Mouse (Mus musculus): ENCODE measurements at regions not wholly inside any gene's neighbourhood (a gene's known extent, or its start where the extent isn't known, plus 50 kb on each side); places are given as distances from the start of the nearest gene placed in this dataset.
A peak's percentile ranks its signal among the peaks of the same experiment; 100 is the strongest.

GRCm38 (mm10) chr19:54462480-54462879, 418.5 kb downstream of the Adra2a start:
- no peak for DNase-seq (ENCODE audit: low spot score)

GRCm38 (mm10) chr19:54470034-54470433, 426.1 kb downstream of the Adra2a start:
- DNase-seq (ENCODE audit: low spot score) = no peak

- DNase-seq (ENCODE audit: low spot score) = no peak
Measured at GRCm38 (mm10) chr19:54498066-54498465, 454.1 kb downstream of the Adra2a start.

GRCm38 (mm10) chr19:54533858-54534257, 489.9 kb downstream of the Adra2a start:
- DNase-seq (ENCODE audit: low spot score) = no peak

GRCm38 (mm10) chr19:54555351-54555750, 511.4 kb downstream of the Adra2a start:
- DNase-seq (ENCODE audit: low spot score) = no peak

GRCm38 (mm10) chr19:54557984-54558383, 514.0 kb downstream of the Adra2a start:
- DNase-seq (ENCODE audit: low spot score) = no peak

- no peak for DNase-seq (ENCODE audit: low spot score)
Measured at GRCm38 (mm10) chr19:54583574-54583973, 539.6 kb downstream of the Adra2a start.

GRCm38 (mm10) chr19:54584687-54585237, 540.8 kb downstream of the Adra2a start:
- no peak for DNase-seq (ENCODE audit: low spot score)

- no peak for DNase-seq (ENCODE audit: low spot score)
Measured at GRCm38 (mm10) chr19:54585326-54585725, 541.4 kb downstream of the Adra2a start.

- DNase-seq (ENCODE audit: low spot score) = no peak
Measured at GRCm38 (mm10) chr19:54603345-54603744, 523.7 kb downstream of the Gpam start.

GRCm38 (mm10) chr19:54605346-54605745, 521.7 kb downstream of the Gpam start:
- DNase-seq (ENCODE audit: low spot score) = peak; percentile 8

- peak; percentile 32 for DNase-seq (ENCODE audit: low spot score)
Measured at GRCm38 (mm10) chr19:54616924-54617323, 510.1 kb downstream of the Gpam start.
